Mouse (Mus musculus) hindbrain, embryonic 10.5 days (tissue): ENCODE measurements around the gene Swap70. TPM values are rescaled to one million over a fixed set of nuclear protein-coding genes. Genes with fewer than 3 reads are reported as not detected.
"Not testable (repeated sequence)": the region's sequence is repeated elsewhere in the genome, so short reads cannot be mapped to it uniquely, and the experiment has no call there.

Experiments
- DNase-seq: peaks from one replicate; pipeline ENCODE4 v3.0.0-alpha.2; 2017; ENCODE audit warnings: low spot score
- H3K27ac ChIP-seq: fragments of 300-500 bp; sonication (generic); 2 replicates; pipeline ENCODE4 v1.5.1; 2016; ENCODE audit warnings: mild to moderate bottlenecking, moderate library complexity
- H3K27me3 ChIP-seq: fragments of 300-500 bp; sonication (generic); 2 replicates; pipeline ENCODE4 v1.6.1; 2016; ENCODE audit warnings: mild to moderate bottlenecking; ENCODE audit not compliant: poor library complexity, insufficient read depth, severe bottlenecking
- H3K36me3 ChIP-seq: fragments of 300-500 bp; sonication (generic); 2 replicates; pipeline ENCODE4 v1.6.1; 2016; ENCODE audit warnings: mild to moderate bottlenecking, moderate library complexity
- H3K4me1 ChIP-seq: fragments of 300-500 bp; sonication (generic); replicated peaks from 2 replicates; pipeline ENCODE4 v1.6.1; 2016; ENCODE audit warnings: mild to moderate bottlenecking
- H3K4me3 ChIP-seq: fragments of 300-500 bp; sonication (generic); 2 replicates; pipeline ENCODE4 v1.5.1; 2016; ENCODE audit warnings: mild to moderate bottlenecking, moderate library complexity
- H3K9me3 ChIP-seq: fragments of 300-500 bp; sonication (generic); 2 replicates; pipeline ENCODE4 v1.6.1; 2016; ENCODE audit warnings: mild to moderate bottlenecking, moderate library complexity
- WGBS: fragments of 180-500 bp; shearing (Covaris S2); methylation state at CpG from one replicate; pipeline ENCODE4 v1.1.7; 2016; 5-methylcytosine and 5-hydroxymethylcytosine counted together
- polyA plus RNA-seq: library from polyadenylated mRNA; unstranded; fragments of >200 nt; fragmentation: Nextera tagmentation; extraction: Ambion mirVana; gene quantifications from 2 replicates; pipeline ENCODE4 v1.2.1, GENCODE M21; 2016

Gene Swap70
- polyA plus RNA-seq, 1 experiment from 2014 or later = 18.1 TPM

DNA sequence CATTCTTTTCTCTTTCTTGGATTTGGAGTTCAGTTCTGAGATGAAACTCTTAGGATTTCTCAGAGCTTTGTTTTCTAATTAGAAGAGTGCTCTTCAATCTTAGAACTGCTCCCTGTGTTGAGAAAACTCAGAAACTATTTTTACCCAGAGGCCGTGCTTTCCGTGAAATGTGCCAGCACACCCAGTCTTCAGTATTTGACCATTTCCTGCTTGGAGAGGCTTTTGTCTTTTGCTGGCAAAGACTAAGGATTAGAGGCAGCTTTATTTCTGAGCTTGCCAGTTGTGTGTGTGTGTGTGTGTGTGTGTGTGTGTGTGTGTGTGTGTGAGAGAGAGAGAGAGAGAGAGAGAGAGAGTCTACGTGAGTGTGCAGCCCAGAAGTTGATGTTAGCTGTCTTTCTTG, 6.6 kb upstream of the Swap70 start:
- no peak overlapping the region for H3K4me3 ChIP-seq
- no peak for DNase-seq
- H3K36me3 ChIP-seq = no peaks in the 10 kb centered on the region
- 0 out of 2 replicates have a peak, but pooled peaks cover 2% of the 10 kb centered on the region for H3K9me3 ChIP-seq
- no peaks in the 10 kb centered on the region for H3K4me1 ChIP-seq
- 77% methylated on average over 3 of the region's 3 CpGs for WGBS
- H3K27ac ChIP-seq = no peak overlapping the region
- no peaks in the 10 kb centered on the region for H3K27me3 ChIP-seq

DNA sequence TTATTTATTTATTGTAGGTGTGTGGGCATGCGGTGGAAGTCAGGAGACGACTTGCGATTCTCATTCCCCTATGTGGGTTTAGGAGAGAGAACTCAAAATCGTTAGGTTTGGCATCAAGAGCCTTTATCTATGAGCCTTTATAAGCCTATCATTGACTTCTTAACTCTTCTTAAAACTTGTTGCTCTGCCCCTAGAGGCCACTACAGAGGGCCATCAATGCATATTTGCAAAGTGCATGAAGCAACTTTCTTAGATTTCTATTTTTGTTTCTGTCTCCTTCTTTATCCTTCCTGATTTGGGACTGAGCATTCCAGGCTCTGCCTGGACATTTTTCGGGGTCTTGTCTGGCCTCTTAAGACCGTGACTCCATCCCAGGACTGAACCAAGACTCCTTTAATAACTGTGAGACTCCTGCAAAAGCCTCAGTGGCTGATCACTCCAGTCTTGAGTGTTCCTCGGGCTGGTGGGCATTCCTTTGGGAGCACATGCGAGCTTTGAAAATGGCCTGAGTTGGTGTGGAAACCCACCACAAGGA, 393 bp upstream of the Swap70 start:
- no peak for DNase-seq
- no peaks in the 10 kb centered on the region for H3K9me3 ChIP-seq
- H3K27me3 ChIP-seq = no peaks in the 10 kb centered on the region
- peak overlapping the region; percentile 87 for H3K4me3 ChIP-seq
- peaks cover 14% of the 10 kb centered on the region for H3K4me1 ChIP-seq
- peak overlapping the region; percentile 95 for H3K27ac ChIP-seq
- H3K36me3 ChIP-seq = peaks cover 8% of the 10 kb centered on the region
- WGBS = 19% methylated on average over 8 of the region's 8 CpGs

DNA sequence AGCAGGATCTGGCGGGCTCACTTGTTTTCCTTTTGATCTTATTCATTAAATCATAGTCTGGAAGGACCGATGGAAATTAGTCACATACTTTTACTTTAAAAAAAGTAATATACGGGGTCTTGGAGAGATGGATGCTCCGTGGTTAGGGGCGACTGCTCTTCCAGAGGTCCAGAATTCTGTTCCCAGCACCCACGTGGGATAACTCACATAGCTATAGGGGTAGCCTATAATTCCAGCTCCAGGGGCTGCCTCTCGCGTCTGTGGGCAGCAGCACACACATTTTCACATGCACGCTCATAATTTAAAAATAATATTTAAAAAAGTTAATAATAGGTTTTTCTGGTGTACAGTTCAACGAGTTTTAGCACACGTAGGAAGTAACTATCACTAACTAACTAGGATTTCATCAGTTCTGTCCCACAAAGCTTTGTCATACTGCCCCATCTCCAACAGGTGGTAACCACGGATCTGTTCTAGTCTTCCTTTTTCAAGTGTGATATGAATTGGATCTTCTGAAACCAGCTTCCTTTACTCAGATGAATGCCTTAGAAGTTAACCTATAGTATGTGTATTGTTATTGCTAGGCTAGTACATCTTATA, 1.2 kb downstream of the Swap70 start:
- Histone ChIP-seq H3K4me3 (peak overlapping the region; percentile 87), H3K27ac (peak overlapping the region; percentile 95)
- DNase-seq = peak; percentile 10

DNA sequence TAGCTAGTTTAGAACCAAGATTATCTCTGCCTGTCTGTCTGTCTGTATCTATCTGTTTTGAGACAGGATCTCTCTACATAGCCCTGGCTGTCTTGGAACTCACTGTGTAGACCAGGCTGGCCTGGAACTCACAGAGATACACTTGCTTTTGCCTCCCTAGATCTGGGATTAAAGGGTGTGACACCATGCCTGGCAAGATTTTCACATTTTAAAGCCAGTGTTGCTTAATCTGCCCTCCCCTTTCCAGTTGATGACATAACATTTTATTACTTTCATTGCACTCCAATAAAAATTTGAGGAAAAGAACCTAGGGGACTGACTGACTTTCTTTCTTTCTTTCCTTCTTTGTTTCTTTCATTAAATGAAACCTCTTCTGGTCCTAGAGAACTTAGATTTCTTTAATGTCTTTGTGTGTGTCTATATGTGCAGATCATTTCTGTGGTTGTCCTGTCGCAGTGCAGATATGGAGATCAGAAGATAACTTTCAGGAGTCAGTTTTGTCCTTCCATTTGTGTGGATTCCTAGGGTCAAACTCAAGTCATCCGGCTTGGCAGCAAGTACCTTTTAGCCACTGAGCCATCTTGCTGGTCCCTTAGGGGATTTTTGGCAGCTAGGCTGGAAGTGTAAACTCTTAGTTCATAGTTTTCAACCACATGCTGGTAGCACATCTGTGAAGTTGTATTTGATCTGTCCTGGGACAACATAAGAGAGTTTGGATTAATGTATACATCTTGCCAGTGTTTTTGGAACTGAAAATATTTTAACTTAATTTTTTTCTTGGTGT, 2.4 kb downstream of the Swap70 start:
- WGBS = 80% methylated on average over 2 of the region's 2 CpGs
- no peak for DNase-seq
- no peak overlapping the region for H3K4me3 ChIP-seq
- H3K4me1 ChIP-seq = peaks cover 14% of the 10 kb centered on the region
- H3K9me3 ChIP-seq = no peaks in the 10 kb centered on the region
- no peaks in the 10 kb centered on the region for H3K27me3 ChIP-seq
- H3K27ac ChIP-seq = no peak overlapping the region
- H3K36me3 ChIP-seq = peaks cover 19% of the 10 kb centered on the region

More for the DNA sequence above, 1.2 kb downstream of the Swap70 start:
- peaks cover 16% of the 10 kb centered on the region for H3K36me3 ChIP-seq
- H3K27me3 ChIP-seq = no peaks in the 10 kb centered on the region
- H3K4me1 ChIP-seq = peaks cover 14% of the 10 kb centered on the region
- H3K9me3 ChIP-seq = no peaks in the 10 kb centered on the region
- whole genome bisulfite sequencing = 23% methylated on average over 12 of the region's 12 CpGs

DNA sequence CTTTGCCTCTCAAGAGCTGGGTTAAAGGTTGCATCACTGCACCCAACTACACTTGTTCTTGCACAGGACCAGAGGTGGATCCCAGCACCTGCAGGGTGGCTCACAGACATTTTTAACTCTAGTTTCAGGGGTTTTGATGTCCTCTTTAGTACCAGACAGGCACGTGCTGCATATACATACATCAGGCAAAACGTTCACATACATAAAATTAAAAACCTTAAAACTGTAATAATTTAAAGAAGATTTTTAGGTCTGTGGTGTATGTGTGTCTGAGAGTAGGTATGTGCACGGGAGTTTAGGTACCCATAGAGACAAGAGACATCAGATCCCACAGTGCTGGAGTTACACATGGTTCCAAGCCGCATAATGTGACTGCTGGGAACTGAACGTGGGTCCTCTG, 5.0 kb downstream of the Swap70 start:
- H3K27me3 ChIP-seq = no peaks in the 10 kb centered on the region
- no peaks in the 10 kb centered on the region for H3K9me3 ChIP-seq
- WGBS = 92% methylated on average over 5 of the region's 5 CpGs
- peaks cover 19% of the 10 kb centered on the region for H3K36me3 ChIP-seq
- no peak overlapping the region for H3K27ac ChIP-seq
- peaks cover 10% of the 10 kb centered on the region for H3K4me1 ChIP-seq
- no peak for DNase-seq
- no peak overlapping the region for H3K4me3 ChIP-seq

DNA sequence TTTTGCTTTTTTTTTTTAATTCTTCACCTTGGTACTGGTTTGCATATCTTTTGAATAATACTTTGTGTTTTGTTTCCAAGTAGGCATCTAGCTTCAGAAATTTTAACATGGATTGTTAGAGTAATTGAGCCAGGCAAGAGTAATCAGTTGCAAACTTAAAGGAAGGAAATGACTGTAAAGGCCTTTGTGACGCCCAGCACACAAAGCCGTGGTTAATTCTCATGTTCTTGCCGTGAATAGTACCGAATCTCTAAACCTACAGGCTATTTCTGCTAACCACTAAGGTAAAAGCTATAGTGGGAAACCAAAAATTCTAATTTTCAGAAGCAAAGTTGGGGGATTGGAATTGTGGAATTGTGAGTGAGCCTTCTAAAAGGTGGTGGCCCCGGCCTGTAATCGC, 8.5 kb downstream of the Swap70 start:
- Histone ChIP-seq H3K4me3 (no peak overlapping the region), H3K27me3 (no peaks in the 10 kb centered on the region), H3K27ac (no peak overlapping the region), H3K4me1 (no peaks in the 10 kb centered on the region), H3K9me3 (no peaks in the 10 kb centered on the region), H3K36me3 (peaks cover 19% of the 10 kb centered on the region)
- no peak for DNase-seq
- 87% methylated on average over 6 of the region's 6 CpGs for WGBS

DNA sequence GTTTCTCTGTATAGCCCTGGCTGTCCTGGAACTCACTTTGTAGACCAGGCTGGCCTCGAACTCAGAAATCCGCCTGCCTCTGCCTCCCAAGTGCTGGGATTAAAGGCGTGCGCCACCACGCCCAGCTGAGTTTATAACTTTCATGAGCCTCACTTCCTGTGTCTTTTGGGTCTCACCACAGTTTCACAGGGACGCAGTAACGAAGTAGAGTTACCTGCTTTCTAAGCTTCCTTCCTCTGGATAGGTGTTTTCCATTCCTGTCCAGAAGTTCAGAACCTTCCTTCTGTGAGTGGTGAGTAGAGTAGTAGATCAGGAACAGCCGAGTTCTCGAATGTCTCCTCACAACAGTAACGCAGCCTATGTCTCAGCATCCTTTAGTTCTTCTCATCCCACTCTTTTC, 9.6 kb downstream of the Swap70 start:
- H3K4me1 ChIP-seq, H3K27me3 ChIP-seq, H3K4me3 ChIP-seq, DNase-seq, H3K9me3 ChIP-seq, H3K27ac ChIP-seq: not testable (repeated sequence)
- 97% methylated on average over 10 of the region's 10 CpGs for WGBS
- peaks cover 11% of the 10 kb centered on the region for H3K36me3 ChIP-seq

DNA sequence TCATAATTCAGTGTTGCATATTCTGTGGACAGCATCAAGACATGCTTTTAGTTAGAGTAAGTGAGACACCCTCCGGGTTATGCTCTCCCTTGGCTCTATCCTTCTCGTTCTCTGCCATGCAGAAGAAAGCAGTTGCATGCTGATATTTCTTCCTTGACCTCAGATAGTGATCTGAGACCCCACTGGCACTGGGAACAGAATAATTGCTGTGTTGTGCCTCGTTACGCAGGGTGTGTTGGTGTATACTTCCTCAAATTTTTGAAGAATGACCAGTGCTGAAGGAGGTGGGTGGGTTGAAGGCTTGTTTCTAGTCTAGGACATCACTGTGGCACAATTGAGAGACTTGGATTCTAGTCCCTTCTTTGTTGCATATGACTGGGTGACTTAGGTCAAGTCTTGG, 14.6 kb downstream of the Swap70 start:
- DNase-seq = no peak
- no peaks in the 10 kb centered on the region for H3K36me3 ChIP-seq
- H3K4me3 ChIP-seq = no peak overlapping the region
- no peak overlapping the region for H3K27ac ChIP-seq
- WGBS = 84% methylated on average over 4 of the region's 4 CpGs
- H3K27me3 ChIP-seq = no peaks in the 10 kb centered on the region
- peaks cover 8% of the 10 kb centered on the region for H3K4me1 ChIP-seq
- H3K9me3 ChIP-seq = no peaks in the 10 kb centered on the region

DNA sequence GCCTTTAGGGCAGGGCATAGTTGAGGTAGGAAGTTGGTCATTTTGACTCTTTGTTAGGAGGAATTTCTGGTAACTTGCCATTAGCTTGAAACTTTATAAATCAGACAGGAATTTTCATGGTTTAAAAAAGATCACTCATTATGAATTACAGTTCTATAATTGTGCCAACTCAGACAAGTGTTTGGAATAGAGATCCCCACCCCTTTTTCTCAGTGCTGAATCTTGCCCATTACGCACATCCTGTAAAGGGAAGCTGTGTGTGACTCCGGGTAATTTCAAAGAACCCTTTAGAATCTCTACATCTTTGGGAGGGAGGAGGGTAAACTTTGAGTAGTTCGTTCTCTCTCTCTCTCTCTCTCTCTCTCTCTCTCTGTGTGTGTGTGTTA, 15.9 kb downstream of the Swap70 start:
- 60% methylated on average over 3 of the region's 3 CpGs for WGBS
- Histone ChIP-seq H3K9me3 (no peaks in the 10 kb centered on the region), H3K4me1 (peaks cover 8% of the 10 kb centered on the region), H3K4me3 (no peak overlapping the region), H3K27me3 (no peaks in the 10 kb centered on the region), H3K27ac (no peak overlapping the region), H3K36me3 (no peaks in the 10 kb centered on the region)
- DNase-seq = no peak

DNA sequence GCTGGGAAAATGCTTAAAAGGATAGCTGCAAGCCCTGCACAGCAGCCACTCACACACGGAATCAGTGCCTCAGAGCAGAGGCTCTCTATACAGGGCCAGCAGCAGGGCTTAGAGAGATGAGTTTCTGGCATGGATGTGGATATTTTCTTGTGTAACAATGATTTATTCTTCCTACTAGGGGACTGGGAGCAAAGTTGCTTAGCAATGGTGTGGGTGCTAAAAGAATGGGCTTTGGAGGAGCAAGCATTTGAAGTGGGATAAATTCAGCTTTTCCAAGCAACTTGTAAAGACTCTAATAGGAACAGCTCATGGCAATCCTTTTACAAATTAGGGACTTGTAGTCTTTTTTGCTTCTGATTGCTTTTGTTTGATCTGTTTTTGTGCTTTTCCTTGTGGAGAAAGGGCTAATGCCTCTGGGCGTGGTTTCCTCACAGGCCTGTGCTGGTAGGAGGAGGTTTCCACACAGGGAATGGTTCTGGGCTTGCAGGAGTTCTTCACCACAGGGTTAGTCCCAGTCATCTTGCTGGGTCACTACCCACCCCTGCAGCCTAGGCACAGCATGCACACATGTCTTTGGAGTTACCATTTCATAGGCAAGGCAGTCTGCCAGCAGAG, 16.4 kb downstream of the Swap70 start:
- Histone ChIP-seq H3K36me3 (no peaks in the 10 kb centered on the region), H3K27me3 (no peaks in the 10 kb centered on the region), H3K9me3 (no peaks in the 10 kb centered on the region), H3K27ac (0 out of 2 replicates have a peak overlapping the region, but pooled peaks have one; percentile 56), H3K4me1 (peaks cover 8% of the 10 kb centered on the region), H3K4me3 (no peak overlapping the region)
- WGBS = 50% methylated on average over 2 of the region's 2 CpGs
- DNase-seq = no peak

DNA sequence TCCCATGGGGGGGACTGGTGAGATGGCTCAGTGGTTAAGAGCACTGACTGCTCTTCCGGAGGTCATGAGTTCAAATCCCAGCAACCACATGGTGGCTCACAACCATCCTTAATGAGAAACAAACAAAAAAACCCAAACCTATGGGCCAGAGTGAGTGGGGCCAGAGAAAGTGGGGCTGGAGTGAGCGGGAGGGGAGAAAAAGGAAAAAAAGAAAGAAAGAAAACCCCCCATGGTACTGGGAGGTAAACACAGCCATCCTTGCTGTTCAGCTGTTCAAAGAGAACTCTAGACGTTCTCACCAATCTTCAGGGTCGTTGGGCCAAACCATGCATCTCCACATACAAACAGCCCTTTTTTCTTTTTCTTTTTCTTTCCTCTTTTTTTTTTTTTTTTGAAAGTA, 18.1 kb downstream of the Swap70 start:
- no peak overlapping the region for H3K27ac ChIP-seq
- no peak overlapping the region for H3K4me3 ChIP-seq
- WGBS = 85% methylated on average over 4 of the region's 4 CpGs
- no peaks in the 10 kb centered on the region for H3K9me3 ChIP-seq
- DNase-seq = no peak
- 0 out of 2 replicates have a peak, but pooled peaks cover 5% of the 10 kb centered on the region for H3K36me3 ChIP-seq
- H3K4me1 ChIP-seq = peaks cover 8% of the 10 kb centered on the region
- no peaks in the 10 kb centered on the region for H3K27me3 ChIP-seq

DNA sequence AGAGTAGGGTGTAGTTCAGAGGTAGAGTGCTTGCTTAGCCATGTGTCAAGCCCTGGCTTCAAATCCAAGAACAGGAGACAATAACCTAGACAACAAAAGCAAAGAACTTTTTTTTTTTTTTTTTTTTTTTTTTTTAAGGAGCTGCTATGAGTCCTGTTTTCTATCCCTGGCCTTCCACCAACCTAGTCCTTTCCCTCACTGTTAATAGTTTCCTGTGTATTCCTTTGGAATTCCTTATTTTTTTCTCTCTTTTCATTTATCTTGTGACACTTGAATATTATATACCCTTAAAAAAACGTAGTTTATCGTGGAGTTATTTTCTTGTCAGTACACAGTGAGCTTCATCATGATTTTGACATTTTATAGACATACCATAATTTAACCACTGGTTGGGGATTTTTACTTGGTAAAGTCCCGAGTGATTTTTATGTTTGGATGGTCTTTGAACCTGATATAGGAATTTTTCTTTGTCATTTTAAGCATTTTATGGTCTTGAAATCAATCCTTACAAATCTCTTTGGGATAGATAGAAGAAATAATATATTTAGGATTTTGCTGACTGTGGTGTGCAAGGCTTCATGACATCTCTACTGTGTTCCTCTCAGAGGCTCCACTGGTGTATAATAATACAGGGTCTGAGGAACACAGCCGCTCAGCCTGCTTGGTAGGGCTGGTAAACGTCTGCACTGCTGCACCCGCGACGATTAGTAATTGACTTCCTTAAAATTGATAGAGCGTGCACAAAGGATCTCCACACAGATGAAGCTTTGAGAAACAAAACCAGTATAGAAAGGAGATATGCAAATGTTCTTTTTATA, 20.2 kb downstream of the Swap70 start:
- Histone ChIP-seq H3K4me3 (no peak overlapping the region), H3K27ac (no peak overlapping the region), H3K9me3 (no peaks in the 10 kb centered on the region), H3K36me3 (0 out of 2 replicates have a peak, but pooled peaks cover 5% of the 10 kb centered on the region), H3K27me3 (no peaks in the 10 kb centered on the region), H3K4me1 (peaks cover 8% of the 10 kb centered on the region)
- no peak for DNase-seq
- 83% methylated on average over 9 of the region's 9 CpGs for WGBS
